In genomic region chr4:107435238-107435946, GRCm38 (mm10) we compare ENCODE assay signal across 7 mouse cellular contexts. TPM values are rescaled to one million over a fixed set of nuclear protein-coding genes. Genes with fewer than 3 reads are reported as not detected.
DNase-seq lines count a peak whose midpoint lies in the region; ATAC-seq and TF ChIP-seq lines count a peak whose summit lies in the region.

No protein-coding gene starts in this region.

- H3K9me3 ChIP-seq in hindbrain, embryonic 11.5 days (ENCODE audit: control insufficient read depth, low read length), result no peaks in the 10 kb centered on the region
- H3K9me3 ChIP-seq in liver, embryonic 14.5 days (ENCODE audit: control insufficient read depth, low read length), result no peaks in the 10 kb centered on the region

- no peak for DNase-seq in testis, postnatal 14 days (ENCODE audit: low spot score)
- DNase-seq in hindbrain, embryonic 11.5 days (ENCODE audit: low spot score), result peak; percentile 49
- DNase-seq in liver, embryonic 14.5 days (ENCODE audit: low read depth in 3 of 3, low spot score in 3 of 3), result no peak
- DNase-seq in adrenal gland, postnatal 25 days, result no peak
- no peak for DNase-seq in spleen, adult 12 weeks (ENCODE audit: low spot score)

- no peak; the same call in 1 of the 2 replicates for ATAC-seq in hindbrain, embryonic 11.5 days (ENCODE audit: low FRiP score)
- ATAC-seq in liver, embryonic 14.5 days (ENCODE audit: insufficient read depth), result no peak
- ATAC-seq in CD4-positive, CD25-positive, alpha-beta regulatory T cell, adult 4 months, result no peak

- peak overlapping the region; percentile 99 for H3K4me2 ChIP-seq in hindbrain, embryonic 11.5 days (replicated peaks; ENCODE audit: low read depth, low read length)
- peak overlapping the region; percentile 69 for H3K4me2 ChIP-seq in liver, embryonic 14.5 days (ENCODE audit: low read depth)

- no peaks in the 10 kb centered on the region for H3K36me3 ChIP-seq in testis, adult 2 months (ENCODE audit: control insufficient read depth, insufficient read depth, low read length)
- H3K36me3 ChIP-seq in hindbrain, embryonic 11.5 days (ENCODE audit: control insufficient read depth, insufficient read depth, low read length), result no peaks in the 10 kb centered on the region
- no peaks in the 10 kb centered on the region for H3K36me3 ChIP-seq in liver, embryonic 14.5 days (replicated peaks; ENCODE audit: control insufficient read depth, insufficient read depth, low read depth)

- peaks cover 18% of the 10 kb centered on the region for H3K4me1 ChIP-seq in testis, adult 2 months (ENCODE audit: control insufficient read depth, insufficient read depth, low read length)
- H3K4me1 ChIP-seq in hindbrain, embryonic 11.5 days (replicated peaks; ENCODE audit: control insufficient read depth, insufficient read depth, low read length), result peaks cover 6% of the 10 kb centered on the region; the same call in 1 of the 2 replicates
- H3K4me1 ChIP-seq in liver, embryonic 14.5 days (replicated peaks; ENCODE audit: control insufficient read depth in 2 of 2, insufficient read depth in 2 of 2, low read length in 1 of 2), result no peaks in the 10 kb centered on the region

- H3K27ac ChIP-seq in testis, adult 2 months (ENCODE audit: control insufficient read depth, insufficient read depth, low read depth, low read length), result no peak overlapping the region
- H3K27ac ChIP-seq in hindbrain, embryonic 11.5 days (ENCODE audit: low read depth, low read length), result no peak overlapping the region
- H3K27ac ChIP-seq in liver, embryonic 14.5 days, result no peak overlapping the region

- TF ChIP-seq EP300 in liver, embryonic 14.5 days (IDR thresholded peaks at IDR 0.05; ENCODE audit: low read depth), result no peak

- no peak for TF ChIP-seq CTCF in testis, adult 2 months (IDR thresholded peaks at IDR 0.05; ENCODE audit: control insufficient read depth, insufficient read depth, insufficient replicate concordance, low read depth, low read length)
- TF ChIP-seq CTCF in liver, embryonic 14.5 days (IDR thresholded peaks at IDR 0.05; ENCODE audit: low read depth), result no peak

- H3K9ac ChIP-seq in hindbrain, embryonic 11.5 days (ENCODE audit: low read depth, low read length), result peak overlapping the region; percentile 62
- H3K9ac ChIP-seq in liver, embryonic 14.5 days (replicated peaks), result no peak overlapping the region

- peak overlapping the region; percentile 80 for H3K4me3 ChIP-seq in testis, adult 2 months (ENCODE audit: control insufficient read depth, low read depth, low read length)
- peak overlapping the region; percentile 70 for H3K4me3 ChIP-seq in hindbrain, embryonic 11.5 days (ENCODE audit: low read depth, low read length)
- peak overlapping the region in 1 of 2 experiments; percentile 57; a peak in 3 of 4 replicates for H3K4me3 ChIP-seq in liver, embryonic 14.5 days (ENCODE audit: insufficient read depth in 1 of 2, low read depth in 2 of 2, low read length in 2 of 2)

- TF ChIP-seq POLR2A in testis, adult 2 months (IDR thresholded peaks at IDR 0.05; ENCODE audit: control insufficient read depth, low read depth, low read length), result no peak

- 1% methylated on average over 47 of the region's 47 CpGs for WGBS in hindbrain, embryonic 11.5 days
- 3% methylated on average over 47 of the region's 47 CpGs for WGBS in liver, embryonic 14.5 days (ENCODE audit: insufficient replicate concordance)

- no peaks in the 10 kb centered on the region; the same call in 1 of the 2 replicates for H3K27me3 ChIP-seq in testis, adult 2 months (ENCODE audit: control insufficient read depth, insufficient read depth, low read length)
- H3K27me3 ChIP-seq in hindbrain, embryonic 11.5 days (ENCODE audit: control insufficient read depth, insufficient read depth, low read length), result peaks cover 51% of the 10 kb centered on the region
- peaks cover 62% of the 10 kb centered on the region for H3K27me3 ChIP-seq in liver, embryonic 14.5 days (ENCODE audit: control insufficient read depth, insufficient read depth, low read length)

RNA-seq across cellular contexts. Expression of gene Glis1, which starts 1.0 kb away (rescaled TPM):
- 2.6 and 2.8 TPM in 2 replicates for polyA plus RNA-seq in testis, adult 2 months (2012; rRNA removed)
- polyA plus RNA-seq in hindbrain, embryonic 11.5 days (2014; fragmentation: Nextera tagmentation; extraction: Ambion mirVana), result 4.0 and 6.3 TPM in 2 replicates
- 0.17 and 0.35 TPM in 2 replicates for polyA plus RNA-seq in liver, embryonic 14.5 days (2012; rRNA removed)
- polyA plus RNA-seq in liver, embryonic 14.5 days (2014; fragmentation: Nextera tagmentation; extraction: Ambion mirVana), result 0.10 and 0.40 TPM in 2 replicates
- 0.79 TPM in 1 of 2 replicates, not detected in the other for total RNA-seq in adrenal gland, postnatal 25 days (2021)
- polyA plus RNA-seq in CD4-positive, CD25-positive, alpha-beta regulatory T cell, adult 4 months (2017; shearing (Covaris generic)), result not detected
